Mouse (Mus musculus): Measurements from ENCODE around the gene Cutc.
A peak's percentile ranks its signal among the peaks of the same experiment; 100 is the strongest.

Cutc gene

GRCm38 (mm10) chr19:43754237-43754636 lies 1.4 kb downstream of the Cutc start:
- no peak for DNase-seq

GRCm38 (mm10) chr19:43754872-43755271 lies 2.1 kb downstream of the Cutc start:
- no peak for DNase-seq

GRCm38 (mm10) chr19:43760504-43760903 lies 7.7 kb downstream of the Cutc start:
- peak; percentile 72 for DNase-seq

- no peak for DNase-seq
These were observed 8.9 kb downstream of the Cutc start for GRCm38 (mm10) chr19:43761543-43762256.

GRCm38 (mm10) chr19:43762410-43762809 lies 9.6 kb downstream of the Cutc start:
- no peak for DNase-seq

GRCm38 (mm10) chr19:43766451-43766850 lies 13.7 kb downstream of the Cutc start:
- DNase-seq = no peak

- DNase-seq = peak; percentile 57
These were observed 14.9 kb downstream of the Cutc start for GRCm38 (mm10) chr19:43767549-43768322.

GRCm38 (mm10) chr19:43769366-43769960 lies 16.7 kb downstream of the Cutc start:
- DNase-seq = no peak

GRCm38 (mm10) chr19:43770584-43770983 lies 17.8 kb downstream of the Cutc start:
- no peak for DNase-seq

GRCm38 (mm10) chr19:43771499-43771969 lies 18.7 kb downstream of the Cutc start:
- no peak for DNase-seq

GRCm38 (mm10) chr19:43772311-43772710 lies 19.5 kb downstream of the Cutc start:
- DNase-seq = no peak

- no peak for DNase-seq
These were observed 22.6 kb downstream of the Cutc start for GRCm38 (mm10) chr19:43775433-43775832.

GRCm38 (mm10) chr19:43776561-43776960 lies 23.8 kb downstream of the Cutc start:
- DNase-seq = no peak

GRCm38 (mm10) chr19:43777308-43777707 lies 24.5 kb downstream of the Cutc start:
- no peak for DNase-seq

- DNase-seq = no peak
These were observed 27.6 kb downstream of the Cutc start for GRCm38 (mm10) chr19:43780391-43780790.

- DNase-seq = peak; percentile 51
These were observed 29.2 kb downstream of the Cutc start, which contains the start of gene Abcc2 for GRCm38 (mm10) chr19:43781980-43782379. Abcc2 (plus strand) TSS chr19:43782192.

GRCm38 (mm10) chr19:43784761-43785160 lies 32.0 kb downstream of the Cutc start:
- no peak for DNase-seq

- no peak for DNase-seq
These were observed 33.6 kb downstream of the Cutc start for GRCm38 (mm10) chr19:43786249-43787026.

GRCm38 (mm10) chr19:43789817-43790216 lies 37.0 kb downstream of the Cutc start:
- DNase-seq = no peak

- no peak for DNase-seq
These were observed 39.7 kb downstream of the Cutc start for GRCm38 (mm10) chr19:43792537-43792936.

- DNase-seq = no peak
These were observed 41.2 kb downstream of the Cutc start for GRCm38 (mm10) chr19:43793951-43794350.

- DNase-seq = no peak
These were observed 42.7 kb downstream of the Cutc start for GRCm38 (mm10) chr19:43795511-43795910.

GRCm38 (mm10) chr19:43797216-43797615 lies 44.4 kb downstream of the Cutc start:
- DNase-seq = no peak

Measured in kidney, postnatal 14 days (tissue).